Mouse (Mus musculus) kidney, postnatal 0 days (tissue): ENCODE results near the gene Gm11595. TPM values are rescaled to one million over a fixed set of nuclear protein-coding genes. Genes with fewer than 3 reads are reported as not detected.

ENCODE experiments used
- ATAC-seq: fragments of 200-750 bp; cut with Nextera tagmentation; replicated peaks from 2 replicates; pipeline ENCODE4 v1.8.0; 2017; ENCODE audit warnings: low read depth, moderate number of reproducible peaks, moderate TSS enrichment, moderate library complexity; ENCODE audit not compliant: low FRiP score
- DNase-seq: peaks from one replicate; pipeline ENCODE4 v3.0.0-alpha.2; 2016; ENCODE audit warnings: low spot score
- H3K27ac ChIP-seq: fragments of 300-500 bp; sonication (generic); 2 replicates; pipeline ENCODE4 v1.5.1; 2014; ENCODE audit warnings: mild to moderate bottlenecking
- H3K27me3 ChIP-seq: fragments of 300-500 bp; sonication (generic); 2 replicates; pipeline ENCODE4 v1.6.1; 2014; ENCODE audit warnings: low read length, mixed read lengths; ENCODE audit not compliant: insufficient read depth
- H3K36me3 ChIP-seq: fragments of 300-500 bp; sonication (generic); 2 replicates; pipeline ENCODE4 v1.6.1; 2014; ENCODE audit warnings: low read length, mixed read lengths; ENCODE audit not compliant: insufficient read depth
- H3K4me1 ChIP-seq: fragments of 300-500 bp; sonication (generic); replicated peaks from 2 replicates; pipeline ENCODE4 v1.6.1; 2014; ENCODE audit warnings: antibody characterized with exemption, low read length, mixed read lengths; ENCODE audit not compliant: insufficient read depth
- H3K4me2 ChIP-seq: fragments of 300-500 bp; sonication (generic); 2 replicates; pipeline ENCODE4 v1.6.1; 2014; ENCODE audit warnings: mild to moderate bottlenecking, low read length, moderate library complexity, mixed read lengths
- H3K4me3 ChIP-seq: fragments of 300-500 bp; sonication (generic); replicated peaks from 2 replicates; pipeline ENCODE4 v1.5.1; 2014; ENCODE audit warnings: low read depth, low read length
- H3K9ac ChIP-seq: fragments of 300-500 bp; sonication (generic); 2 replicates; pipeline ENCODE4 v1.6.1; 2014; ENCODE audit warnings: low read depth, low read length
- H3K9me3 ChIP-seq: fragments of 300-500 bp; sonication (generic); replicated peaks from 2 replicates; pipeline ENCODE4 v1.6.1; 2016; ENCODE audit warnings: low read length, inconsistent platforms, mixed read lengths
- CTCF ChIP-seq: IDR thresholded peaks from 2 replicates; pipeline ENCODE4 v1.5.1; 2016; ENCODE audit warnings: antibody characterized with exemption, low read depth, mild to moderate bottlenecking, moderate library complexity
- WGBS: fragments of 180-500 bp; shearing (Covaris S2); extraction: QIAGEN DNeasy Blood & Tissue Kit; methylation state at CpG from one replicate; pipeline ENCODE4 v1.1.7; 2014; 5-methylcytosine and 5-hydroxymethylcytosine counted together
- polyA plus RNA-seq: library from polyadenylated mRNA; unstranded; fragments of >200 nt; fragmentation: Nextera tagmentation; extraction: Ambion mirVana; gene quantifications from 2 replicates; pipeline ENCODE4 v1.2.1, GENCODE M21; 2015

The Gm11595 gene
- polyA plus RNA-seq, 1 experiment from 2014 or later, result not detected

DNA sequence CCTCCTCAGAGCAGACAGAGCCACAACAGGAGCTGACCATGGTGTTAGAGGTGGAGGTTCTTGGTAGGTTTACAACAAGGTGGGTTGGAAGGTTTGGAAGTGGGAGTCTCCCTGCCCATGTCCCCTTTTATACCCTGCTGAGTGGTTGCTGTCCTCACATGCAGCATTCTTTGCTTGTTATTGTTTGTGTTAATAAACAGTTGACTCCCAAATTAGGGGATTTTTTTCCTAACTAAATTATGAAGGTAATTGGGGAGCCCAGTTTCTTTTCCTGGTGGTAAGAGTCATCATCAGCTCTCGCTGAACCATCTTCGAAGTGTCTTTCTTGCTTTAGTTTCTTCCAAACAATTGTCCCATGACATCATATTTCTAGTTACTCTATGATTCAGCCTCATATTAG lies 7.9 kb upstream of the Gm11595 start, which contains the start of gene Krtap4-8:
Krtap4-8 (minus strand) TSS at position 101 of the 400 bp plus-strand sequence.
- Histone ChIP-seq H3K4me2 (no peak within 1 kb of the TSS), H3K27me3 (no peaks in the 10 kb centered on the region), H3K4me1 (no peaks in the 10 kb centered on the region), H3K4me3 (no peak within 1 kb of the TSS), H3K9me3 (no peaks in the 10 kb centered on the region), H3K36me3 (no peaks in the 10 kb centered on the region), H3K9ac (no peak within 1 kb of the TSS), H3K27ac (no peak within 1 kb of the TSS)
- no peak for DNase-seq
- TF ChIP-seq CTCF, result no peak
- 95% methylated on average over 2 of the region's 2 CpGs for WGBS
- no peak for ATAC-seq

DNA sequence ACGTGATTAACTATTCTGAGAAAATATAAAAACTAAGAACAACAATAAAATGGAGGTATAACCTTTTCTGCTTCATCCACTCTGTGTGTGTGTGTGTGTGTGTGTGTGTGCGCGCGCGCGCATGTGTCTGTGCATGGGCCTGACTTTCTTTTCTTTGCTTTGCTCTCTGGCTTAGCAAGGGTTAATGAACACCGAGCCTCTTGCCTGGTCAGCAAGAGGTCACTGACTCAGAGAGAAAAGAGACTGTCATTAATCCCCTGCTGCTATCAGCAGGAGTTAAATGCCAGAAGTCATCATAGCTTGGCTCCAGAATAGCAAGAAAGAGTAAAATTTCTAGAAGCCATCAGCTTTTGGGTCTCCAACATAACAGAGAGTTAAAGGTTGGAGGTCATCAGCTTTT lies 5.7 kb upstream of the Gm11595 start:
- H3K4me3 ChIP-seq, result no peak overlapping the region
- DNase-seq (no peak), ATAC-seq (no peak)
- no peaks in the 10 kb centered on the region for H3K4me1 ChIP-seq
- H3K36me3 ChIP-seq, result no peaks in the 10 kb centered on the region
- no peak overlapping the region for H3K9ac ChIP-seq
- WGBS, result 65% methylated on average over 7 of the region's 7 CpGs
- H3K4me2 ChIP-seq, result no peak overlapping the region
- no peak overlapping the region for H3K27ac ChIP-seq
- TF ChIP-seq CTCF, result no peak
- no peaks in the 10 kb centered on the region for H3K9me3 ChIP-seq
- no peaks in the 10 kb centered on the region for H3K27me3 ChIP-seq

DNA sequence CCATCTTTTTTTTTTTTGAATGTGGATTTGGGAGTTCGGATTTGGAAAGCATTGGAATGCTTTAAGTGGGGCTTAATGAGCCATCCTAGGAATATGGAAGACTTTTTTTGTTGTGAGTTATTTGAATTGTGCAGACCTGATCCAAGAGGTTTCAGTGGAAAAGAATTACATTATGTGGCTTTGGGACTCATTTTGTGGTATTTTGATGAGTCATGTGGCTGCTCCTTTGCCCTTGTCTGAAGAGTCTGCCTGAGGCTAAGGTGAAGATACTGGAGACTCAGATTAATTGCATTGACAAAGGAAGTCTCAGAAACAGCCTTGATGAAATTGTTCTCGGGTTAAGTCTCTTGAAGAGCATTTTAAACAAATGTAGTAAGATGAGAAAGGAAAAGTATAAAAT lies 4.3 kb downstream of the Gm11595 start:
- H3K9me3 ChIP-seq, result no peaks in the 10 kb centered on the region
- no peak overlapping the region for H3K27ac ChIP-seq
- WGBS, result 67% methylated on average over 2 of the region's 2 CpGs

DNA sequence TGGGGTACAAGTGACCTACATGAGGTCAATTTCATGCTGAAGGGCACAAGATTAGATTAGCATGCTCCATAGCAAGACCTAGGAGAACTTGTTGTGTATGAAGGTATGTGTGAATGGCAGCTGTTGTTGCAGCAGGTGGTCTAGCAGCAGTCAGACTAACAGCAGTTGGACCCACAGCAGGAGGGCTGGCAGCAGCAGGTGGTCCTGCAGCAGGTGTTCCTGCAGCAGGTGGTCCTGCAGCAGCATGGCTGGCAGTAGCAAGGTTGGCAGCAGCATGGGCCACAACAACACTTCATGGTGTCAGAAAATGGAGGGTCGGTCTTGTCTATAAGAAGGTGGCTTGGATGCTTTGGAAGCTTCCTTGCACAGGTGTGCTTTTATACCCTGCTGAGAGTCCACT lies 13.8 kb downstream of the Gm11595 start:
- no peaks in the 10 kb centered on the region for H3K4me1 ChIP-seq
- no peak overlapping the region for H3K27ac ChIP-seq
- no peak for DNase-seq
- H3K4me3 ChIP-seq, result no peak overlapping the region
- no peaks in the 10 kb centered on the region for H3K27me3 ChIP-seq
- H3K9me3 ChIP-seq, result no peaks in the 10 kb centered on the region
- 87% methylated on average over 1 of the region's 1 CpGs for WGBS
- H3K4me2 ChIP-seq, result no peak overlapping the region
- no peaks in the 10 kb centered on the region for H3K36me3 ChIP-seq
- no peak overlapping the region for H3K9ac ChIP-seq
- no peak for TF ChIP-seq CTCF
- no peak for ATAC-seq

More for the DNA sequence above, 4.3 kb downstream of the Gm11595 start:
- Histone ChIP-seq H3K9ac (no peak overlapping the region), H3K36me3 (no peaks in the 10 kb centered on the region), H3K4me1 (no peaks in the 10 kb centered on the region), H3K4me3 (no peak overlapping the region), H3K27me3 (no peaks in the 10 kb centered on the region), H3K4me2 (no peak overlapping the region)
- TF ChIP-seq CTCF, result no peak
- no peak for ATAC-seq
- no peak for DNase-seq

DNA sequence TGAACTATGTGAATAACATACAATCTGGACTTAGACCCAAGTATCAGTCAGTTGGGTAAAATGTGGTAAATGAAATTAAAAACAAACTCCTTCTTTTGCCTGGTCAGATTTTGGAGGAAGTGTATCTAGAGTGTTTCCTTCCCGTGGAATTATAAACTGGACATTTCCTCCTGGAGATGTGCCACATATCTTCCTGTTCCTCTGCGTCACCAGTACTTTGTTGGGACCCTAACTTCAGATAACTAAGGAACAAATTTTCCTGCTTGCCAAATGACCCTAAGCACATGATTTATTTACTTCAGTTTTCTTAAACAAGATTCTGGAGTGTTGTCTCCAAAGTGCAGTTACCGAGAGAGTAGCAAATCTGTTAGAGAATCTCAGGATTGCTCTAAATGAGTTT lies 28.7 kb downstream of the Gm11595 start:
- ATAC-seq, result no peak
- H3K36me3 ChIP-seq, result no peaks in the 10 kb centered on the region

DNA sequence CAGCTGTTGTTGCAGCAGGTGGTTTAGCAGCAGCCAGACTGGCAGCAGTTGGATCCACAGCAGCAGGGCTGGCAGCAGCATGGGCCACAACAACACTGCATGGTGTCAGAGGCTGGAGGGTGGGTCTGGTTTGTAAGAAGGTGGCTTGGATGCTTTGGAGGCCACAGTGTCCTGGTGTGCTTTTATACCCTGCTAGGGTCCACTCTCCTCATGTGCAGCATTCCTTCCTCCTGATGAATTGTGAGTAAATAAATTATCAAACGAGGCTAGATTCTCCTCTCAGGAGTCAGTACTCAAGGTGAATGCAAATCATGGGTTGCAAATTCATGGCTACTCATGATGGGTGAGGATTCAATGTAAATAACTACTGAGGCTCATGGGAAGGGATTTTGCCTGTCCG lies 38.5 kb downstream of the Gm11595 start, which contains the start of gene Gm14180:
Gm14180 (minus strand) TSS at position 101 of the 400 bp plus-strand sequence.
- Histone ChIP-seq H3K4me2 (no peak within 1 kb of the TSS), H3K9me3 (no peaks in the 10 kb centered on the region), H3K27me3 (no peaks in the 10 kb centered on the region), H3K27ac (no peak within 1 kb of the TSS), H3K4me3 (no peak within 1 kb of the TSS), H3K36me3 (no peaks in the 10 kb centered on the region), H3K9ac (no peak within 1 kb of the TSS), H3K4me1 (no peaks in the 10 kb centered on the region)
- ATAC-seq (no peak), DNase-seq (no peak)
- 67% methylated on average over 2 of the region's 2 CpGs for WGBS
- no peak for TF ChIP-seq CTCF

More for the DNA sequence above, 28.7 kb downstream of the Gm11595 start:
- Histone ChIP-seq H3K9ac (no peak overlapping the region), H3K9me3 (no peaks in the 10 kb centered on the region), H3K27ac (no peak overlapping the region), H3K4me2 (no peak overlapping the region), H3K4me3 (no peak overlapping the region), H3K4me1 (no peaks in the 10 kb centered on the region), H3K27me3 (no peaks in the 10 kb centered on the region)
- WGBS, result 61% methylated on average over 3 of the region's 3 CpGs
- no peak for TF ChIP-seq CTCF
- peak; percentile 24 for DNase-seq

GRCm38 (mm10) chr11:99724061-99724460 lies 48.7 kb downstream of the Gm11595 start:
- ATAC-seq, result no peak
- Histone ChIP-seq H3K27ac (no peak overlapping the region), H3K9me3 (no peaks in the 10 kb centered on the region), H3K9ac (no peak overlapping the region), H3K4me3 (no peak overlapping the region), H3K27me3 (no peaks in the 10 kb centered on the region), H3K36me3 (no peaks in the 10 kb centered on the region), H3K4me2 (no peak overlapping the region), H3K4me1 (no peaks in the 10 kb centered on the region)
- 88% methylated on average over 2 of the region's 2 CpGs for WGBS
- DNase-seq, result no peak
- TF ChIP-seq CTCF, result no peak

Other genes with a start within 250 kb of the Gm11595 start
- not detected in 2 replicates for gene Krt40, start 229.8 kb downstream of the Gm11595 start, polyA plus RNA-seq
- gene Krtap3-3, start 222.0 kb downstream of the Gm11595 start, polyA plus RNA-seq, result not detected in 2 replicates
- not detected in 2 replicates for gene Krtap3-2, start 216.1 kb downstream of the Gm11595 start, polyA plus RNA-seq
- not detected in 2 replicates for gene Gm11939, start 213.4 kb downstream of the Gm11595 start, polyA plus RNA-seq
- not detected in 2 replicates for gene Krtap3-1, start 206.3 kb downstream of the Gm11595 start, polyA plus RNA-seq
- not detected in 2 replicates for gene Krtap1-5, start 191.9 kb downstream of the Gm11595 start, polyA plus RNA-seq
- gene Krtap1-4, start 189.3 kb downstream of the Gm11595 start, polyA plus RNA-seq, result not detected in 2 replicates
- not detected in 2 replicates for gene Krtap1-3, start 181.6 kb downstream of the Gm11595 start, polyA plus RNA-seq
- gene Krtap9-3, start 174.8 kb downstream of the Gm11595 start, polyA plus RNA-seq, result not detected in 2 replicates
- gene Gm11938, start 169.6 kb downstream of the Gm11595 start, polyA plus RNA-seq, result not detected in 2 replicates
- gene Gm11937, start 162.7 kb downstream of the Gm11595 start, polyA plus RNA-seq, result not detected in 2 replicates
- not detected in 2 replicates for gene Krtap2-4, start 158.1 kb downstream of the Gm11595 start, polyA plus RNA-seq
- not detected in 2 replicates for gene Gm11562, start 152.5 kb downstream of the Gm11595 start, polyA plus RNA-seq
- not detected in 2 replicates for gene Krtap4-1, start 144.7 kb downstream of the Gm11595 start, polyA plus RNA-seq
- not detected in 2 replicates for gene Krtap4-2, start 137.8 kb downstream of the Gm11595 start, polyA plus RNA-seq
- gene Krtap4-7, start 128.8 kb downstream of the Gm11595 start, polyA plus RNA-seq, result not detected in 2 replicates
- not detected in 2 replicates for gene Gm11555, start 122.7 kb downstream of the Gm11595 start, polyA plus RNA-seq
- not detected in 2 replicates for gene Gm11563, start 114.0 kb downstream of the Gm11595 start, polyA plus RNA-seq
- gene Krtap4-6, start 107.0 kb downstream of the Gm11595 start, polyA plus RNA-seq, result not detected in 2 replicates
- not detected in 2 replicates for gene Gm14190, start 82.2 kb downstream of the Gm11595 start, polyA plus RNA-seq
- gene Gm14180, start 38.6 kb downstream of the Gm11595 start, polyA plus RNA-seq, result not detected in 2 replicates
- not detected in 2 replicates for gene Krtap4-8, start 7.8 kb upstream of the Gm11595 start, polyA plus RNA-seq
- gene Krtap4-9, start 12.3 kb upstream of the Gm11595 start, polyA plus RNA-seq, result not detected in 2 replicates
- gene Gm11596, start 20.6 kb upstream of the Gm11595 start, polyA plus RNA-seq, result not detected in 2 replicates
- gene Gm11569, start 26.0 kb upstream of the Gm11595 start, polyA plus RNA-seq, result not detected in 2 replicates
- gene Gm11554, start 31.5 kb upstream of the Gm11595 start, polyA plus RNA-seq, result not detected in 2 replicates
- not detected in 2 replicates for gene Krtap4-13, start 37.0 kb upstream of the Gm11595 start, polyA plus RNA-seq
- not detected in 2 replicates for gene Gm11564, start 42.8 kb upstream of the Gm11595 start, polyA plus RNA-seq
- not detected in 2 replicates for gene 2300003K06Rik, start 65.2 kb upstream of the Gm11595 start, polyA plus RNA-seq
- gene Krtap4-16, start 78.7 kb upstream of the Gm11595 start, polyA plus RNA-seq, result not detected in 2 replicates
- gene Gm11568, start 85.0 kb upstream of the Gm11595 start, polyA plus RNA-seq, result not detected in 2 replicates
- not detected in 2 replicates for gene Gm11559, start 91.6 kb upstream of the Gm11595 start, polyA plus RNA-seq
- not detected in 2 replicates for gene Krtap9-1, start 100.5 kb upstream of the Gm11595 start, polyA plus RNA-seq
- gene Gm11567, start 106.3 kb upstream of the Gm11595 start, polyA plus RNA-seq, result not detected in 2 replicates
- gene Krtap31-1, start 135.0 kb upstream of the Gm11595 start, polyA plus RNA-seq, result not detected in 2 replicates
- gene Gm11565, start 141.8 kb upstream of the Gm11595 start, polyA plus RNA-seq, result not detected in 2 replicates
- not detected in 2 replicates for gene Krtap31-2, start 163.4 kb upstream of the Gm11595 start, polyA plus RNA-seq
- not detected in 2 replicates for gene Krtap9-5, start 175.6 kb upstream of the Gm11595 start, polyA plus RNA-seq
- not detected in 2 replicates for gene Krtap29-1, start 206.1 kb upstream of the Gm11595 start, polyA plus RNA-seq
- not detected in 2 replicates for gene Krtap16-1, start 213.7 kb upstream of the Gm11595 start, polyA plus RNA-seq
- gene Krtap17-1, start 221.1 kb upstream of the Gm11595 start, polyA plus RNA-seq, result not detected in 2 replicates
- gene Krt33a, start 243.3 kb upstream of the Gm11595 start, polyA plus RNA-seq, result not detected in 2 replicates